Mouse (Mus musculus): ENCODE data around the gene Tenm4. TPM values are rescaled to one million over a fixed set of nuclear protein-coding genes. Genes with fewer than 3 reads are reported as not detected.

The Tenm4 gene
- polyA plus RNA-seq, 1 experiment = 12.2 TPM

GRCm38 (mm10) chr7:96742221-96742620 is 571.2 kb downstream of the Tenm4 start:
- H3K27me3 ChIP-seq (ENCODE audit: control insufficient read depth, insufficient read depth, low read length) = no peaks in the 10 kb centered on the region
- H3K4me1 ChIP-seq (ENCODE audit: control insufficient read depth, insufficient read depth, low read length) = no peaks in the 10 kb centered on the region
- DNase-seq = peak in 1 of 2 experiments; percentile 7
- WGBS = 49% methylated on average over 7 of the region's 7 CpGs
- no peak overlapping the region for H3K4me3 ChIP-seq (replicated peaks; ENCODE audit: insufficient read depth, low read depth, low read length)
- TF ChIP-seq POLR2A (IDR thresholded peaks at IDR 0.05; ENCODE audit: borderline replicate concordance, insufficient read depth, low read length) = no peak
- TF ChIP-seq CTCF (IDR thresholded peaks at IDR 0.05; ENCODE audit: borderline replicate concordance, insufficient read depth, low read depth, low read length) = no peak
- no peak overlapping the region for H3K27ac ChIP-seq (ENCODE audit: insufficient read depth, low read length)

GRCm38 (mm10) chr7:96745956-96746355 is 574.9 kb downstream of the Tenm4 start:
- Histone ChIP-seq H3K4me3 (replicated peaks; ENCODE audit: insufficient read depth, low read depth, low read length) (no peak overlapping the region), H3K27me3 (ENCODE audit: control insufficient read depth, insufficient read depth, low read length) (no peaks in the 10 kb centered on the region), H3K4me1 (ENCODE audit: control insufficient read depth, insufficient read depth, low read length) (no peaks in the 10 kb centered on the region), H3K27ac (ENCODE audit: insufficient read depth, low read length) (no peak overlapping the region)
- WGBS = 45% methylated on average over 6 of the region's 6 CpGs
- DNase-seq = peak in 1 of 2 experiments; percentile 4
- no peak for TF ChIP-seq CTCF (IDR thresholded peaks at IDR 0.05; ENCODE audit: borderline replicate concordance, insufficient read depth, low read depth, low read length)

- H3K27me3 ChIP-seq (ENCODE audit: control insufficient read depth, insufficient read depth, low read length) = no peaks in the 10 kb centered on the region
- H3K4me3 ChIP-seq (replicated peaks; ENCODE audit: insufficient read depth, low read depth, low read length) = no peak overlapping the region
- TF ChIP-seq POLR2A (IDR thresholded peaks at IDR 0.05; ENCODE audit: borderline replicate concordance, insufficient read depth, low read length) = no peak
- no peak for TF ChIP-seq CTCF (IDR thresholded peaks at IDR 0.05; ENCODE audit: borderline replicate concordance, insufficient read depth, low read depth, low read length)
- 85% methylated on average over 4 of the region's 4 CpGs for WGBS
- no peak overlapping the region for H3K27ac ChIP-seq (ENCODE audit: insufficient read depth, low read length)
- no peaks in the 10 kb centered on the region for H3K4me1 ChIP-seq (ENCODE audit: control insufficient read depth, insufficient read depth, low read length)
- no peak for DNase-seq
These were observed 575.7 kb downstream of the Tenm4 start for GRCm38 (mm10) chr7:96746706-96747105.

- H3K4me3 ChIP-seq (replicated peaks; ENCODE audit: insufficient read depth, low read depth, low read length) = no peak overlapping the region
- no peaks in the 10 kb centered on the region for H3K27me3 ChIP-seq (ENCODE audit: control insufficient read depth, insufficient read depth, low read length)
- whole genome bisulfite sequencing = 93% methylated on average over 7 of the region's 7 CpGs
- no peak for DNase-seq
- TF ChIP-seq POLR2A (IDR thresholded peaks at IDR 0.05; ENCODE audit: borderline replicate concordance, insufficient read depth, low read length) (no peak), CTCF (IDR thresholded peaks at IDR 0.05; ENCODE audit: borderline replicate concordance, insufficient read depth, low read depth, low read length) (no peak)
- H3K27ac ChIP-seq (ENCODE audit: insufficient read depth, low read length) = no peak overlapping the region
- no peaks in the 10 kb centered on the region for H3K4me1 ChIP-seq (ENCODE audit: control insufficient read depth, insufficient read depth, low read length)
These were observed 577.5 kb downstream of the Tenm4 start for GRCm38 (mm10) chr7:96748538-96749045.

GRCm38 (mm10) chr7:96749753-96750152 is 578.7 kb downstream of the Tenm4 start:
- no peaks in the 10 kb centered on the region for H3K27me3 ChIP-seq (ENCODE audit: control insufficient read depth, insufficient read depth, low read length)
- TF ChIP-seq POLR2A (IDR thresholded peaks at IDR 0.05; ENCODE audit: borderline replicate concordance, insufficient read depth, low read length) (no peak), CTCF (IDR thresholded peaks at IDR 0.05; ENCODE audit: borderline replicate concordance, insufficient read depth, low read depth, low read length) (no peak)
- DNase-seq = no peak
- WGBS = 91% methylated on average over 8 of the region's 8 CpGs
- no peak overlapping the region for H3K27ac ChIP-seq (ENCODE audit: insufficient read depth, low read length)
- no peaks in the 10 kb centered on the region for H3K4me1 ChIP-seq (ENCODE audit: control insufficient read depth, insufficient read depth, low read length)
- no peak overlapping the region for H3K4me3 ChIP-seq (replicated peaks; ENCODE audit: insufficient read depth, low read depth, low read length)

- Histone ChIP-seq H3K4me1 (ENCODE audit: control insufficient read depth, insufficient read depth, low read length) (no peaks in the 10 kb centered on the region), H3K27me3 (ENCODE audit: control insufficient read depth, insufficient read depth, low read length) (no peaks in the 10 kb centered on the region), H3K4me3 (replicated peaks; ENCODE audit: insufficient read depth, low read depth, low read length) (no peak overlapping the region), H3K27ac (ENCODE audit: insufficient read depth, low read length) (no peak overlapping the region)
- WGBS = 98% methylated on average over 2 of the region's 2 CpGs
- no peak for TF ChIP-seq POLR2A (IDR thresholded peaks at IDR 0.05; ENCODE audit: borderline replicate concordance, insufficient read depth, low read length)
- no peak for TF ChIP-seq CTCF (IDR thresholded peaks at IDR 0.05; ENCODE audit: borderline replicate concordance, insufficient read depth, low read depth, low read length)
- DNase-seq = no peak
These were observed 580.2 kb downstream of the Tenm4 start for GRCm38 (mm10) chr7:96751236-96751635.

GRCm38 (mm10) chr7:96752776-96753175 is 581.7 kb downstream of the Tenm4 start:
- no peak overlapping the region for H3K4me3 ChIP-seq (replicated peaks; ENCODE audit: insufficient read depth, low read depth, low read length)
- no peak for TF ChIP-seq CTCF (IDR thresholded peaks at IDR 0.05; ENCODE audit: borderline replicate concordance, insufficient read depth, low read depth, low read length)
- TF ChIP-seq POLR2A (IDR thresholded peaks at IDR 0.05; ENCODE audit: borderline replicate concordance, insufficient read depth, low read length) = no peak
- no peak for DNase-seq
- H3K27ac ChIP-seq (ENCODE audit: insufficient read depth, low read length) = no peak overlapping the region
- no peaks in the 10 kb centered on the region for H3K4me1 ChIP-seq (ENCODE audit: control insufficient read depth, insufficient read depth, low read length)
- WGBS = 96% methylated on average over 2 of the region's 2 CpGs
- H3K27me3 ChIP-seq (ENCODE audit: control insufficient read depth, insufficient read depth, low read length) = no peaks in the 10 kb centered on the region

- H3K27me3 ChIP-seq (ENCODE audit: control insufficient read depth, insufficient read depth, low read length) = no peaks in the 10 kb centered on the region
- TF ChIP-seq CTCF (IDR thresholded peaks at IDR 0.05; ENCODE audit: borderline replicate concordance, insufficient read depth, low read depth, low read length) (no peak), POLR2A (IDR thresholded peaks at IDR 0.05; ENCODE audit: borderline replicate concordance, insufficient read depth, low read length) (no peak)
- no peak overlapping the region for H3K27ac ChIP-seq (ENCODE audit: insufficient read depth, low read length)
- H3K4me3 ChIP-seq (replicated peaks; ENCODE audit: insufficient read depth, low read depth, low read length) = no peak overlapping the region
- H3K4me1 ChIP-seq (ENCODE audit: control insufficient read depth, insufficient read depth, low read length) = no peaks in the 10 kb centered on the region
- DNase-seq = no peak
- 86% methylated on average over 4 of the region's 4 CpGs for WGBS
These were observed 582.5 kb downstream of the Tenm4 start for GRCm38 (mm10) chr7:96753335-96754095.
